Mouse (Mus musculus) bone marrow, adult 2 months (tissue): ENCODE measurements around the gene Olfr689. TPM values are rescaled to one million over a fixed set of nuclear protein-coding genes. Genes with fewer than 3 reads are reported as not detected.

Source experiments
- H3K27ac ChIP-seq: fragments of 200-500 bp; 2 replicates; pipeline ENCODE4 v1.5.1; 2012; ENCODE audit warnings: low read depth, mild to moderate bottlenecking, control low read depth, inconsistent platforms, low read length; ENCODE audit not compliant: control insufficient read depth, poor library complexity, insufficient read depth
- H3K4me1 ChIP-seq: fragments of 200-500 bp; 2 replicates; pipeline ENCODE4 v1.6.1; 2011; ENCODE audit warnings: low read length; ENCODE audit not compliant: control insufficient read depth, insufficient read depth
- H3K4me3 ChIP-seq: fragments of 200-500 bp; replicated peaks from 2 replicates; pipeline ENCODE3; 2011; ENCODE audit warnings: mild to moderate bottlenecking, low read depth, low read length, control low read depth; ENCODE audit not compliant: control insufficient read depth
- CTCF ChIP-seq: fragments of 200-500 bp; IDR thresholded peaks from 2 replicates; pipeline ENCODE4 v1.5.1; 2011; ENCODE audit warnings: low read length, control low read depth; ENCODE audit not compliant: control insufficient read depth, insufficient read depth
- POLR2A ChIP-seq: fragments of 200-500 bp; IDR thresholded peaks from 2 replicates; pipeline ENCODE4 v1.6.1; 2011; ENCODE audit warnings: low read depth, mild to moderate bottlenecking, control low read depth, low read length, borderline replicate concordance; ENCODE audit not compliant: control insufficient read depth
- WGBS: fragments of 180-500 bp; shearing (Covaris S2); methylation state at CpG from one replicate; pipeline ENCODE4 v1.1.7; 2018; 5-methylcytosine and 5-hydroxymethylcytosine counted together
- polyA plus RNA-seq: library from polyadenylated mRNA; stranded (reverse); fragments of >200 nt; gene quantifications from 2 replicates; pipeline ENCODE4 v1.2.4, GENCODE M21; 2011; ENCODE audit warnings: low replicate concordance; ENCODE audit not compliant: missing spikeins, insufficient read depth, insufficient read length

Olfr689 gene
- polyA plus RNA-seq, 1 experiment = not detected

GRCm38 (mm10) chr7:105361713-105362112, 50.7 kb downstream of the Olfr689 start:
- Histone ChIP-seq H3K27ac (no peak overlapping the region), H3K4me1 (peaks cover 1% of the 10 kb centered on the region; the same call in 1 of the 2 replicates), H3K4me3 (no peak overlapping the region)
- 79% methylated on average over 2 of the region's 2 CpGs for WGBS
- TF ChIP-seq CTCF (no peak), POLR2A (no peak)

- TF ChIP-seq CTCF (no peak), POLR2A (no peak)
- Histone ChIP-seq H3K27ac (no peak overlapping the region), H3K4me3 (no peak overlapping the region), H3K4me1 (no peaks in the 10 kb centered on the region)
- 58% methylated on average over 5 of the region's 5 CpGs for WGBS
Measured at GRCm38 (mm10) chr7:105367268-105367667, 56.3 kb downstream of the Olfr689 start.

GRCm38 (mm10) chr7:105367930-105368329, 57.0 kb downstream of the Olfr689 start, which contains the start of gene Olfr692:
TSS of gene Olfr692 (plus strand) at chr7:105368230.
- TF ChIP-seq CTCF = no peak
- no peak for TF ChIP-seq POLR2A
- H3K4me1 ChIP-seq = no peaks in the 10 kb centered on the region; the same call in 1 of the 2 replicates
- H3K27ac ChIP-seq = no peak within 1 kb of the TSS
- no peak within 1 kb of the TSS for H3K4me3 ChIP-seq
- WGBS = 82% methylated on average over 1 of the region's 1 CpGs

GRCm38 (mm10) chr7:105368521-105368920, 57.6 kb downstream of the Olfr689 start:
- WGBS = 91% methylated on average over 4 of the region's 4 CpGs
- TF ChIP-seq CTCF (no peak), POLR2A (no peak)
- H3K4me3 ChIP-seq = no peak overlapping the region
- peaks cover 2% of the 10 kb centered on the region for H3K4me1 ChIP-seq
- H3K27ac ChIP-seq = no peak overlapping the region

Other genes with a start within 250 kb of the Olfr689 start
- not detected in 2 replicates for gene Olfr678, start 246.7 kb upstream of the Olfr689 start, polyA plus RNA-seq
- not detected in 2 replicates for gene Olfr679, start 230.0 kb upstream of the Olfr689 start, polyA plus RNA-seq
- gene Olfr680-ps1, start 218.3 kb upstream of the Olfr689 start, polyA plus RNA-seq = not detected in 2 replicates
- gene Olfr681, start 194.3 kb upstream of the Olfr689 start, polyA plus RNA-seq = not detected in 2 replicates
- not detected in 2 replicates for gene Olfr683, start 164.2 kb upstream of the Olfr689 start, polyA plus RNA-seq
- not detected in 2 replicates for gene Olfr684, start 147.5 kb upstream of the Olfr689 start, polyA plus RNA-seq
- gene Olfr685, start 125.2 kb upstream of the Olfr689 start, polyA plus RNA-seq = not detected in 2 replicates
- not detected in 2 replicates for gene Olfr686, start 103.7 kb upstream of the Olfr689 start, polyA plus RNA-seq
- gene Olfr688, start 23.1 kb upstream of the Olfr689 start, polyA plus RNA-seq = not detected in 2 replicates
- gene Olfr690, start 22.9 kb downstream of the Olfr689 start, polyA plus RNA-seq = not detected in 2 replicates
- gene Olfr691, start 31.1 kb downstream of the Olfr689 start, polyA plus RNA-seq = not detected in 2 replicates
- not detected in 2 replicates for gene Olfr692, start 57.1 kb downstream of the Olfr689 start, polyA plus RNA-seq
- not detected in 2 replicates for gene Gm5901, start 63.9 kb downstream of the Olfr689 start, polyA plus RNA-seq
- 31.1 and 112 TPM in 2 replicates for gene Fam160a2, start 88.9 kb downstream of the Olfr689 start, polyA plus RNA-seq
- 0.60 TPM in 1 of 2 replicates, not detected in the other for gene Cnga4, start 93.4 kb downstream of the Olfr689 start, polyA plus RNA-seq
- not detected in 2 replicates for gene Cckbr, start 114.6 kb downstream of the Olfr689 start, polyA plus RNA-seq
- gene Cavin3, start 171.1 kb downstream of the Olfr689 start, polyA plus RNA-seq = 6.1 and 7.6 TPM in 2 replicates
- gene Smpd1, start 243.2 kb downstream of the Olfr689 start, polyA plus RNA-seq = 4.3 and 9.2 TPM in 2 replicates